Mouse (Mus musculus): Measurements from ENCODE around the gene Slc30a10. TPM values are rescaled to one million over a fixed set of nuclear protein-coding genes. Genes with fewer than 3 reads are reported as not detected.

Gene Slc30a10
- polyA plus RNA-seq, 1 experiment from 2014 or later: 0.29 TPM

Other genes with a start within 250 kb of the Slc30a10 start
- 24.4 and 25.1 TPM in 2 replicates for gene Iars2, start 125.5 kb upstream of the Slc30a10 start, polyA plus RNA-seq (2015; fragmentation: Nextera tagmentation; extraction: Ambion mirVana)
- gene Bpnt1, start 122.7 kb upstream of the Slc30a10 start, polyA plus RNA-seq (2015; fragmentation: Nextera tagmentation; extraction: Ambion mirVana): 25.1 and 31.6 TPM in 2 replicates
- 144 and 145 TPM in 2 replicates for gene Eprs, start 91.8 kb upstream of the Slc30a10 start, polyA plus RNA-seq (2015; fragmentation: Nextera tagmentation; extraction: Ambion mirVana)

Measured in embryonic facial prominence, embryonic 15.5 days (tissue).